Mouse (Mus musculus): ENCODE results near the gene Foxo3. TPM values are rescaled to one million over a fixed set of nuclear protein-coding genes. Genes with fewer than 3 reads are reported as not detected.

Foxo3 gene
- polyA plus RNA-seq, 1 experiment from 2014 or later, result 5.8 TPM

DNA sequence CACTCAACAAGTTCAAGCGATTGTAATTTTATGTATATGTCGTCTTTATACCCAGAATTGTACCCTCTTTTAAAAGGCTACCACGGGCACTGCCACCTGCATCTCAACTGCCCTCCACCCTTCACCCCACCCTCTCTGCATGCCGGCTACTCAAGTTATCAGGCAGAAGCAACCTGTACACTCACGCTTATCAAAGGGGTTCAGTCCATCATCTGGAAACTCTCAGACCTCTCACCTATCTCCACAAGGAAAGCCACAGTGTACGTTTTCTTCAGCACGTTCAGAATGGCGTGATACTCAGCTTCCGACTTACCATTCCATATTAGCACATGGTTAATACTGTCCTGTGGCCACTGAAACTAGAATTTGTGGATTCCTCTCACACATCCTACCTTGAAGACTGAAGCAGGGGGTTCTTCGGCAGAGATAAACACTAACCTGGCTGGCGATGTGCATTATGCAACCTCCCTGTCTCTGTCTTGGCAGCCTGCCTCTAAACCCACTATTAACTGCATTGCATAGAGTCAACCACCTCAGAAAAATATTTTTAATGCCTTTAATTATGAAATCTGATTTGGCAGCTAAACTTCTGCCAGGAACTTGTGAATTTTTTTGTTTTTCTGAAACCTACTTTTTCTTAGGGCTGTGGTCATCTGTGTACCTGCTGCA is 11.4 kb downstream of the Foxo3 start:
- H3K4me1 ChIP-seq (replicated peaks), result peaks cover 39% of the 10 kb centered on the region
- WGBS, result 74% methylated on average over 11 of the region's 11 CpGs
- no peak overlapping the region; the same call in 1 of the 2 replicates for H3K27ac ChIP-seq (ENCODE audit: poor library complexity, severe bottlenecking)
- no peak overlapping the region for H3K9ac ChIP-seq
- H3K27me3 ChIP-seq (replicated peaks), result no peaks in the 10 kb centered on the region
- H3K4me3 ChIP-seq, result no peak overlapping the region
- peak; percentile 78 for ATAC-seq (ENCODE audit: insufficient number of reproducible peaks, low FRiP score)
- no peak overlapping the region for H3K4me2 ChIP-seq
- H3K9me3 ChIP-seq (replicated peaks), result 0 out of 2 replicates have a peak, but pooled peaks cover 5% of the 10 kb centered on the region
- peaks cover 47% of the 10 kb centered on the region for H3K36me3 ChIP-seq

DNA sequence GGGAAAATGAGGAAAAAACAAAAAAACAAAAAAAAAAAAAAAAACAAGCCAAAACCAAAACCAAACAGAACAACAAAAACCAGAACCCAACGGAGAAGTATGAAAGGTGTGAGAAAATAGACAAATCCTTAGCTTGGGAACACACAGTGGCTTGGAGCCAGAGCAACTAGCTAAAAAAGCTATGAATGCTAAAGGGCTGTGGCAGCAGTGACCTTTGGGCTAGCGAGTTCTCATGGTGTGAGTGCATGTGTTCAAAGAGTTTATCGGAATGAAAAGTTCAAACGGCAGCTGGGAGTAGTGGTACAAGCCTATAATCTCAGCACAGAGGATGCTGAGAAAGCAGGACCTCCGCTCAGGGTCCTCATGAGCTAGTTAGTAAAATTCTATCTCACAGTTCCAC is 12.4 kb downstream of the Foxo3 start:
- Histone ChIP-seq H3K4me3 (no peak overlapping the region), H3K27ac (ENCODE audit: poor library complexity, severe bottlenecking) (no peak overlapping the region), H3K36me3 (peaks cover 42% of the 10 kb centered on the region), H3K9ac (no peak overlapping the region), H3K4me2 (no peak overlapping the region), H3K4me1 (replicated peaks) (peaks cover 34% of the 10 kb centered on the region), H3K27me3 (replicated peaks) (no peaks in the 10 kb centered on the region), H3K9me3 (replicated peaks) (0 out of 2 replicates have a peak, but pooled peaks cover 5% of the 10 kb centered on the region)
- ATAC-seq (ENCODE audit: insufficient number of reproducible peaks, low FRiP score), result no peak
- WGBS, result 89% methylated on average over 5 of the region's 5 CpGs

DNA sequence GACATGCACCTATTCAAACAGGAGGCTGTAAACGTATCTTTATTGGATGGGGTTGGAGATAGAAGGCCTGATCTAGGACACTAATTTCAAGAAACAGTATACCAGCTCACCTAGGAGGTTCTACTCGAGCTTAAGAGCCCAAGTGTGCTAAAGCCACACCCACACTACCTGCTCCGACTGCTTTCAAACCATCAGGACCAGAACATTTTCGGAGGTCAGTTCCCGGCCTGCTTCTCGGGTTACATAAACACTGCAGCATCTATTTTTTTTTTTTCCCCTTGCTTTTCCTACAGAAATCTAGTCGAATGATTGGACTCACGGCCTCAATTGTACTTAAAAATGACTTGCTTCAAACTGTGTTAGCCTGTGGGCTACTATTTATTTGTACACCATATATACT is 12.9 kb downstream of the Foxo3 start:
- Histone ChIP-seq H3K36me3 (peaks cover 41% of the 10 kb centered on the region), H3K9ac (no peak overlapping the region), H3K9me3 (replicated peaks) (0 out of 2 replicates have a peak, but pooled peaks cover 5% of the 10 kb centered on the region), H3K27me3 (replicated peaks) (no peaks in the 10 kb centered on the region), H3K27ac (ENCODE audit: poor library complexity, severe bottlenecking) (no peak overlapping the region), H3K4me2 (no peak overlapping the region), H3K4me1 (replicated peaks) (peaks cover 30% of the 10 kb centered on the region), H3K4me3 (no peak overlapping the region)
- 75% methylated on average over 8 of the region's 8 CpGs for WGBS
- no peak for ATAC-seq (ENCODE audit: insufficient number of reproducible peaks, low FRiP score)

DNA sequence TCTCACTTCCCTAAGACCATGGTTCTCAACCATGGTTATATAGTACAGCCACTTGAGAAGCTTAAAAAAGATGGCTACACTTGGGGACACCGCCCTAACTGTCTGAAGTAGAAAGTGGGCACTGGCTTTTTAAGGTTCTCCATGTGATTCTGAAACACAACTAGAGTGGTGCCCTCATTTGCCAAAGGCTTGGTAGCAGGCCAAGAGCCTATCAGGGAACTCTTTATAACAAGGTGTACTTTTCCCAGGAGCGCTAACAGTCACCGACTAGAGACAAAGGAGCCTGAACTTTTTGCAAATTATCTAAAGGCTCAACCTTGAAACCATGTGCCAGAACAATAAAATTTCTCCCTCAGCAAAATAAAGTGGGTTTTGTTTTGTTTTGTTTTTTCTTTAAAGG is 14.5 kb downstream of the Foxo3 start:
- H3K4me1 ChIP-seq (replicated peaks), result peaks cover 22% of the 10 kb centered on the region
- H3K27ac ChIP-seq (ENCODE audit: poor library complexity, severe bottlenecking), result no peak overlapping the region
- 84% methylated on average over 3 of the region's 3 CpGs for WGBS

DNA sequence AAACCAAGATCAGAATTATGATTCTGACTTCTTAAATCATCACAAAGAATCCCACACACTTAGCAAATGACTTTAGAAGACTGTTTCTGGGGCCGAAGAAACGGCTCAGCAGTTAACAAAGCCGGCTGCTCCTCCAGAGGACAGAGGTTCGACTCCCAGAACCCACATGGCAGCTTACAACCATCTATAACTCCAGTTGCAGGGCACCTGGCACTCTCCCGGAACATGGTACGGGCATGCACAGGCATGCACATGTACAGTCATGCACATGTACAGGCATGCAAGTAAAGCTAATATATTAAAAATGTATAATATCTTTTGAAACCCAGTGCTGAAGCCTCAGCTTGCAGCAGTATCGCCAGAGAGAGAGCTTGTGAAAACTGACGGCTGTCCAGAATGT is 15.5 kb downstream of the Foxo3 start:
- Histone ChIP-seq H3K4me3 (no peak overlapping the region), H3K9ac (no peak overlapping the region), H3K9me3 (replicated peaks) (0 out of 2 replicates have a peak, but pooled peaks cover 3% of the 10 kb centered on the region), H3K4me2 (no peak overlapping the region), H3K27me3 (replicated peaks) (no peaks in the 10 kb centered on the region), H3K27ac (ENCODE audit: poor library complexity, severe bottlenecking) (peak overlapping the region; percentile 48; the same call in 1 of the 2 replicates), H3K36me3 (peaks cover 31% of the 10 kb centered on the region), H3K4me1 (replicated peaks) (peaks cover 29% of the 10 kb centered on the region)
- 85% methylated on average over 8 of the region's 8 CpGs for WGBS
- no peak for ATAC-seq (ENCODE audit: insufficient number of reproducible peaks, low FRiP score)

More for the DNA sequence above, 14.5 kb downstream of the Foxo3 start:
- Histone ChIP-seq H3K4me2 (no peak overlapping the region; the same call in 1 of the 2 replicates), H3K9me3 (replicated peaks) (0 out of 2 replicates have a peak, but pooled peaks cover 5% of the 10 kb centered on the region), H3K4me3 (no peak overlapping the region), H3K36me3 (peaks cover 40% of the 10 kb centered on the region), H3K27me3 (replicated peaks) (no peaks in the 10 kb centered on the region), H3K9ac (no peak overlapping the region)
- no peak for ATAC-seq (ENCODE audit: insufficient number of reproducible peaks, low FRiP score)

DNA sequence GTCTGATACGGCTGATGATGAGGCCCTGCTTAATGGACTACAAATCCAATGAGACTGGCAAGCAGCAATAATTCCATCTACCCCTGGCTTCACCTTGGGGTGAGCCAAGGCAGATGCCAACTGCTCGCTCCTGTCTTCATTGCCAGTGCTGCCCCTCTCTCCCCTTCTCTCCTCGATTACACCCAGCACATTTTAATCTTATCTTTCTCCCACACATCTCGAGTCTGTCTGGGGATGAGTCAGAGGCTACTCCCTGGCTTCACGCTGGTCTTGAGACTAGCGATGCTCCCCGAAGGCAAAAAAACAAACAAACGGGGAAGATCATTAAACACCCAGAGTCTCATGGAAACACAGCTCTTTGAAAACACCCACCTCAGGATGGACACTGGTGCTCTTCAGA is 16.0 kb downstream of the Foxo3 start:
- ATAC-seq (ENCODE audit: insufficient number of reproducible peaks, low FRiP score), result peak; percentile 85
- Histone ChIP-seq H3K4me1 (replicated peaks) (peaks cover 29% of the 10 kb centered on the region), H3K27ac (ENCODE audit: poor library complexity, severe bottlenecking) (peak overlapping the region; percentile 48; the same call in 1 of the 2 replicates), H3K27me3 (replicated peaks) (no peaks in the 10 kb centered on the region), H3K36me3 (peaks cover 25% of the 10 kb centered on the region), H3K4me3 (no peak overlapping the region), H3K9me3 (replicated peaks) (no peaks in the 10 kb centered on the region), H3K4me2 (peak overlapping the region; percentile 22; the same call in 1 of the 2 replicates), H3K9ac (no peak overlapping the region)
- 29% methylated on average over 8 of the region's 8 CpGs for WGBS

DNA sequence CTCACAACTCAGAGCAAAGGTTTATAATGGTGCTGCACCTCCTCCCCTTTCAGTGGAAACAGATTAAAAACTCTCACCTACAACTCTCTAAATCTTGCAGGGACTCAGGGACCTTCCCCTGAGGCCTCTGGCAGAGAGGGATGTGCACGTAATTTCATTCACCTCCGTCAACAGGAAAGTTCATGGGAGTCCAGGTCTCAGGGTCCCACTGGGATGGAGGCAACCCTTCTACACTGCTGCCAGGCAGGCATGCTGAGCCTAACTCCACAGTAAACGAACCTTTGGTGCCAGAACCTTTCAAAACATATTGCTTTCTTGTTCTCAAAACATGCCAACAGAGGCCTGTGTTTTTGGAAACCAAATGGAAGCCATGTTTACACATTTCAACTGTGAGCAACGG is 17.0 kb downstream of the Foxo3 start:
- Histone ChIP-seq H3K4me2 (no peak overlapping the region), H3K36me3 (0 out of 2 replicates have a peak, but pooled peaks cover 16% of the 10 kb centered on the region), H3K4me1 (replicated peaks) (peaks cover 32% of the 10 kb centered on the region), H3K4me3 (no peak overlapping the region), H3K9me3 (replicated peaks) (no peaks in the 10 kb centered on the region), H3K27me3 (replicated peaks) (no peaks in the 10 kb centered on the region), H3K9ac (no peak overlapping the region), H3K27ac (ENCODE audit: poor library complexity, severe bottlenecking) (no peak overlapping the region)
- WGBS, result 83% methylated on average over 4 of the region's 4 CpGs
- no peak for ATAC-seq (ENCODE audit: insufficient number of reproducible peaks, low FRiP score)

DNA sequence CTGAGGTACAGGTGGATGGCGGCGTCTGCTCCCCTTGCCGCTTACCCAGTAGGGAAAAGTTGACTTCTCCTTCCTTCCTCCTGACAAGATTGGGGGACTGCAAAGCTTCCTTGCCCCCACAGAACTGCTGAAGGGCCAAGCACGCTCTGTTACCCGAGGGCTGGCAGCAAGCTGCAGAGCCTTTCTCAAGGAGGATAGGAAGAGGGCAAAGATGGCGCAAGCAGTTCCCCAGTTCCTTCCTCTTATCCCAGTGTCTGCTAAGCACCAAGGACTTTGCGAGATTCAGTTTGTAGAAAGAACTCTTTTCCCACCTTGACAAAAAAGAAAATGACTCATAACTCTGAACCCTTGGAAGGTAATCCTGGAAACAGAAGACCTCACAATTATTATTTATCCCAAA is 18.6 kb downstream of the Foxo3 start:
- H3K4me2 ChIP-seq, result no peak overlapping the region
- 0 out of 2 replicates have a peak, but pooled peaks cover 10% of the 10 kb centered on the region for H3K36me3 ChIP-seq
- no peak overlapping the region for H3K27ac ChIP-seq (ENCODE audit: poor library complexity, severe bottlenecking)
- no peaks in the 10 kb centered on the region for H3K27me3 ChIP-seq (replicated peaks)
- H3K9ac ChIP-seq, result no peak overlapping the region
- no peak for ATAC-seq (ENCODE audit: insufficient number of reproducible peaks, low FRiP score)
- no peak overlapping the region for H3K4me3 ChIP-seq
- peaks cover 47% of the 10 kb centered on the region for H3K4me1 ChIP-seq (replicated peaks)
- no peaks in the 10 kb centered on the region for H3K9me3 ChIP-seq (replicated peaks)
- WGBS, result 89% methylated on average over 7 of the region's 7 CpGs

DNA sequence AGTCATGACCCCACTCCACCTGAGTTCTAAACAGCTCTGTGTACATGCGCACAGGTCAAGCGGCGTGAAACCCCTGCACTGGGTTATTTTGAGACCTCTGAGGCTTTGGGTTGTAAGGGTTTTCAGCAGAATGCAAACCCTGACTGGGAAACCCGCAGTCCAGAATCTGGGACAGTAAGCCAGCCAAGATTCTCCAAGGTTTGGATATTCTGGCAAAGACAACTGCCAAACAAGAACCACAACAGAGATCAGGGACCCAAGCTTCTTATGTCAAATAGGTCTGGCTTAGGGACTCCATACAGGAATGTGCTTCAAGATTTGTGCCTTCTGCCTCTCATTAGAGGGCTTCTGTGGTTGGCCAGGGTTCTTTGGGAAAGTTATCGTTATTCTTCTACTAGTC is 21.8 kb downstream of the Foxo3 start:
- Histone ChIP-seq H3K36me3 (0 out of 2 replicates have a peak, but pooled peaks cover 10% of the 10 kb centered on the region), H3K9ac (no peak overlapping the region), H3K4me2 (no peak overlapping the region), H3K4me1 (replicated peaks) (peaks cover 48% of the 10 kb centered on the region), H3K4me3 (no peak overlapping the region), H3K9me3 (replicated peaks) (no peaks in the 10 kb centered on the region), H3K27me3 (replicated peaks) (no peaks in the 10 kb centered on the region), H3K27ac (ENCODE audit: poor library complexity, severe bottlenecking) (no peak overlapping the region)
- 76% methylated on average over 5 of the region's 5 CpGs for WGBS
- ATAC-seq (ENCODE audit: insufficient number of reproducible peaks, low FRiP score), result no peak

DNA sequence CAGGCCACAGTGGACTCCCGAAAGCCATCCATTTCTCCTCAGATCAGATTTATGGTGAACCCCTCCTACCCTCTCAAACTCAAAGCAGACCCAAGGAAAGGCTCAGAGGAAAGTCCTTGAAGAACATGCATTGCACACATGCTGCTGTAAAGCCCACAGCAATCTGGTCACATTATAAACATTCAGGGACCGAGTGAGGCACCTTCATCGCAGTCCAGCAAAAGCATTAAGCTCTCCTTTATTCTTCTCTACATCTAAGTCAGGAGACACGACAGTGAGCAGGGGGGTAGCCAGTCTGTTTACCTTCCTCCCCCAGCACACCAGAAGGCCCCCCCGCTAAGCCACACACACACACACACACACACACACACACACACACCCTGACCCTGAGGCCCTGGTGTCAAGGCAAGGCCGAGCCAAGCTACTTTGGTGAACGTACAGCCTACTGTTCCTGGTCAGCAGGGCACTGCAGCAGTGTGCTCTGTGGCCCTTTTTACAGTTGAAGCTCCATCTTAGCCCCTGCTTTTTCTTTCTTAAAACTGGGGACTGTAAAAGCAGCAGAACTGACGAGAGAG is 24.7 kb downstream of the Foxo3 start:
- no peaks in the 10 kb centered on the region for H3K9me3 ChIP-seq (replicated peaks)
- 56% methylated on average over 8 of the region's 8 CpGs for WGBS
- no peak for ATAC-seq (ENCODE audit: insufficient number of reproducible peaks, low FRiP score)
- H3K9ac ChIP-seq, result peak overlapping the region; percentile 45; the same call in 1 of the 2 replicates
- no peaks in the 10 kb centered on the region for H3K27me3 ChIP-seq (replicated peaks)
- no peak overlapping the region for H3K27ac ChIP-seq (ENCODE audit: poor library complexity, severe bottlenecking)
- peaks cover 76% of the 10 kb centered on the region for H3K4me1 ChIP-seq (replicated peaks)
- H3K36me3 ChIP-seq, result no peaks in the 10 kb centered on the region
- no peak overlapping the region for H3K4me2 ChIP-seq
- no peak overlapping the region for H3K4me3 ChIP-seq

DNA sequence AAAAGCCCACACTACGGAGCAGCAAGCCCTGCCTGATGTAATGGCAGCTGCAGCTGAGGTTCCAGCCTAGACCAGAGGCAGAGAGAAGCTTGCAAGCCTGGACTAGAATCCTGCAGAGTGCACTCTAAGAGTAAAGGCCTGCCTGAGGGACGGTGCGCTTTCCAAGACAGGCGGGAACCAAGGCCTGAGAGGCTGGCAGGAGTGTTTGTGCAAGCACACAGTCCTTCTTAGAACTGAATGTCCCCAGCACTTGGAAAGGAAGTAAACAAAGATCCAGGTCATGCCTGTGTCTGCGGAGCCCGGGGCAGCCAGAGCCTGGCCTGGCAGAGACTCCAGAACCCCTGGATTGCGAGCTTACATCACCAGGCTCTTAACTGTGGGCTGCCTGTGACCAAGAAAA is 25.4 kb downstream of the Foxo3 start:
- H3K4me3 ChIP-seq, result no peak overlapping the region
- H3K4me2 ChIP-seq, result peak overlapping the region; percentile 6; the same call in 1 of the 2 replicates
- H3K4me1 ChIP-seq (replicated peaks), result peaks cover 77% of the 10 kb centered on the region
- peak overlapping the region; percentile 37; the same call in 1 of the 2 replicates for H3K27ac ChIP-seq (ENCODE audit: poor library complexity, severe bottlenecking)
- no peak for ATAC-seq (ENCODE audit: insufficient number of reproducible peaks, low FRiP score)
- H3K9me3 ChIP-seq (replicated peaks), result no peaks in the 10 kb centered on the region
- 35% methylated on average over 7 of the region's 7 CpGs for WGBS
- H3K36me3 ChIP-seq, result no peaks in the 10 kb centered on the region
- no peak overlapping the region for H3K9ac ChIP-seq
- H3K27me3 ChIP-seq (replicated peaks), result no peaks in the 10 kb centered on the region

Data from heart, embryonic 12.5 days (tissue).